Mouse (Mus musculus) bone marrow, adult 2 months (tissue): ENCODE measurements around the gene Slc34a2.

Experiments
- CTCF ChIP-seq: fragments of 200-500 bp; IDR thresholded peaks from 2 replicates; pipeline ENCODE4 v1.5.1; 2011; ENCODE audit warnings: low read length, control low read depth; ENCODE audit not compliant: control insufficient read depth, insufficient read depth
- POLR2A ChIP-seq: fragments of 200-500 bp; IDR thresholded peaks from 2 replicates; pipeline ENCODE4 v1.6.1; 2011; ENCODE audit warnings: low read depth, mild to moderate bottlenecking, control low read depth, low read length, borderline replicate concordance; ENCODE audit not compliant: control insufficient read depth

DNA sequence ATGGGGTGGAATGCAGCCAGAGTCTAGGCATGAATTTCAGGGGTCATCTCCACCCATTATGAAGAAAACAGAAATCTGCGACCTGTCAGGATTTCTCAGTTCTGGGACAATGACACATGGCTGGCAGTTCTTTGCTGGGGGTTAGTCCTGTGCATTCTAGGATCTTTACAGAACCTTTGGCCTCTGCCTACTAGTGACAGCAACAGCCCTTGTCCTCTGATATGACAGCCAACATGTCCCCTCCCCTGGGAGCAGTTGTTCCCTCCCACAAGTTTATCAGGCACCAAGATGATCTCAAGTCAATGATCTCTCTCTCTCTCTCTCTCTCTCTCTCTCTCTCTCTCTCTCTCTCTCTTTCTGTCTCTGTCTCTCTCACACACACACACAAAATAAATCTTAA, 6.5 kb upstream of the Slc34a2 start:
- TF ChIP-seq CTCF (no peak), POLR2A (no peak)
